Mouse (Mus musculus) bone marrow, adult 2 months (tissue): ENCODE measurements around the gene Lmtk3.

Source experiments
- CTCF ChIP-seq: fragments of 200-500 bp; IDR thresholded peaks from 2 replicates; pipeline ENCODE4 v1.5.1; 2011; ENCODE audit warnings: low read length, control low read depth; ENCODE audit not compliant: control insufficient read depth, insufficient read depth
- POLR2A ChIP-seq: fragments of 200-500 bp; IDR thresholded peaks from 2 replicates; pipeline ENCODE4 v1.6.1; 2011; ENCODE audit warnings: low read depth, mild to moderate bottlenecking, control low read depth, low read length, borderline replicate concordance; ENCODE audit not compliant: control insufficient read depth

- no peak for TF ChIP-seq POLR2A
- TF ChIP-seq CTCF: no peak
Observed at GRCm38 (mm10) chr7:45741308-45741707, 42.2 kb upstream of the Lmtk3 start.
